Mouse (Mus musculus): Measurements from ENCODE around the gene Zbtb37. TPM values are rescaled to one million over a fixed set of nuclear protein-coding genes. Genes with fewer than 3 reads are reported as not detected.
A peak's percentile ranks its signal among the peaks of the same experiment; 100 is the strongest.

Zbtb37 gene
- polyA plus RNA-seq, 1 experiment = 0.75 TPM

- Histone ChIP-seq H3K36me3 (ENCODE audit: control insufficient read depth, insufficient read depth) (peaks cover 52% of the 10 kb centered on the region), H3ac (ENCODE audit: control insufficient read depth, insufficient read length, low read depth) (no peak overlapping the region), H3K27me3 (ENCODE audit: control insufficient read depth, insufficient read depth, insufficient read length) (no peaks in the 10 kb centered on the region), H3K4me3 (ENCODE audit: insufficient read depth, poor library complexity, severe bottlenecking) (no peak overlapping the region), H3K79me2 (ENCODE audit: control insufficient read depth, insufficient read depth) (peaks cover 31% of the 10 kb centered on the region), H3K79me3 (ENCODE audit: low read depth) (peaks cover 28% of the 10 kb centered on the region)
- TF ChIP-seq CTCF (IDR thresholded peaks at IDR 0.05; ENCODE audit: control insufficient read depth, insufficient read depth, insufficient read length) (no peak), MYOG (IDR thresholded peaks at IDR 0.05; ENCODE audit: control insufficient read depth, extremely low read depth, insufficient read length) (no peak), MAX (IDR thresholded peaks at IDR 0.05) (no peak), FOSL1 (IDR thresholded peaks at IDR 0.05; ENCODE audit: insufficient read depth, low read length, poor library complexity, severe bottlenecking) (no peak)
Measured at GRCm38 (mm10) chr1:161040426-161040770, 5.7 kb upstream of the Zbtb37 start.

- TF ChIP-seq FOSL1 (IDR thresholded peaks at IDR 0.05; ENCODE audit: insufficient read depth, low read length, poor library complexity, severe bottlenecking) = no peak
- TF ChIP-seq MYOG (IDR thresholded peaks at IDR 0.05; ENCODE audit: control insufficient read depth, extremely low read depth, insufficient read length) = no peak
- no peak for TF ChIP-seq CEBPB (IDR thresholded peaks at IDR 0.05; ENCODE audit: low read depth)
- no peak for TF ChIP-seq MYOD1 (IDR thresholded peaks at IDR 0.05; ENCODE audit: control insufficient read depth, insufficient read length, low read depth)
- peaks cover 36% of the 10 kb centered on the region for H3K79me2 ChIP-seq (ENCODE audit: control insufficient read depth, insufficient read depth)
- H3K4me3 ChIP-seq (ENCODE audit: insufficient read depth, poor library complexity, severe bottlenecking) = no peak overlapping the region
- H3K36me3 ChIP-seq (ENCODE audit: control insufficient read depth, insufficient read depth) = peaks cover 53% of the 10 kb centered on the region
- no peak overlapping the region for H3ac ChIP-seq (ENCODE audit: control insufficient read depth, insufficient read length, low read depth)
- H3K27me3 ChIP-seq (ENCODE audit: control insufficient read depth, insufficient read depth, insufficient read length) = no peaks in the 10 kb centered on the region
- peaks cover 33% of the 10 kb centered on the region for H3K79me3 ChIP-seq (ENCODE audit: low read depth)
Measured at GRCm38 (mm10) chr1:161039741-161040425, 5.2 kb upstream of the Zbtb37 start.

- Histone ChIP-seq H3K79me2 (ENCODE audit: control insufficient read depth, insufficient read depth) (peaks cover 38% of the 10 kb centered on the region), H3K36me3 (ENCODE audit: control insufficient read depth, insufficient read depth) (peaks cover 53% of the 10 kb centered on the region)
Measured at GRCm38 (mm10) chr1:161038968-161039721, 4.5 kb upstream of the Zbtb37 start.

DNA sequence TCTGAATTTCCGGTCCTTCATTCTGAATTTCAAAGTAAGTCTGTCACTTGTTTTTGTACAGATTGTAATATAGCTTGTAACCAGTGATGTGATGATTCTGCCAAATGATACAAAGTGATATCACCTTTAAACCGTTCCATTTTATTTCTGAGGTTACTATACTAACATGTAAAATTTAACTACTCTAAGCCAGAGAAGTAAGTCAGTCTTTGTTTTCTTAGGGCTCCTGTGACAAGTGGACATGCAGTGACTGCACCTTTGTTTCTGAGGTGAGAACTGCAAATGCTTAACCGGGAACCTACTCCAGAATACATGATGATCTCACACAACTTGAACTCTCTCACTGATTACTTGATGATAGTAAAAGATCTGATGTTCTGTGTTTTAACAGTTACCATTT is 3.4 kb upstream of the Zbtb37 start:
- Histone ChIP-seq H3K27me3 (ENCODE audit: control insufficient read depth, insufficient read depth, insufficient read length) (no peaks in the 10 kb centered on the region), H3K79me3 (ENCODE audit: low read depth) (peaks cover 33% of the 10 kb centered on the region), H3K36me3 (ENCODE audit: control insufficient read depth, insufficient read depth) (peaks cover 43% of the 10 kb centered on the region), H3K4me3 (ENCODE audit: insufficient read depth, poor library complexity, severe bottlenecking) (peak overlapping the region; percentile 92), H3ac (ENCODE audit: control insufficient read depth, insufficient read length, low read depth) (peak overlapping the region; percentile 27), H3K79me2 (ENCODE audit: control insufficient read depth, insufficient read depth) (peaks cover 49% of the 10 kb centered on the region)
- TF ChIP-seq MYOG (IDR thresholded peaks at IDR 0.05; ENCODE audit: control insufficient read depth, extremely low read depth, insufficient read length) (no peak), CEBPB (IDR thresholded peaks at IDR 0.05; ENCODE audit: low read depth) (no peak), USF1 (IDR thresholded peaks at IDR 0.05; ENCODE audit: low read depth) (no peak), CTCF (IDR thresholded peaks at IDR 0.05; ENCODE audit: control insufficient read depth, insufficient read depth, insufficient read length) (no peak), MYOD1 (IDR thresholded peaks at IDR 0.05; ENCODE audit: control insufficient read depth, insufficient read length, low read depth) (no peak), MAX (IDR thresholded peaks at IDR 0.05) (no peak), FOSL1 (IDR thresholded peaks at IDR 0.05; ENCODE audit: insufficient read depth, low read length, poor library complexity, severe bottlenecking) (no peak)

More at GRCm38 (mm10) chr1:161038968-161039721, 4.5 kb upstream of the Zbtb37 start:
- TF ChIP-seq USF1 (IDR thresholded peaks at IDR 0.05; ENCODE audit: low read depth) (no peak), CEBPB (IDR thresholded peaks at IDR 0.05; ENCODE audit: low read depth) (no peak), MYOD1 (IDR thresholded peaks at IDR 0.05; ENCODE audit: control insufficient read depth, insufficient read length, low read depth) (no peak), MAX (IDR thresholded peaks at IDR 0.05) (no peak), CTCF (IDR thresholded peaks at IDR 0.05; ENCODE audit: control insufficient read depth, insufficient read depth, insufficient read length) (no peak), FOSL1 (IDR thresholded peaks at IDR 0.05; ENCODE audit: insufficient read depth, low read length, poor library complexity, severe bottlenecking) (no peak), MYOG (IDR thresholded peaks at IDR 0.05; ENCODE audit: control insufficient read depth, extremely low read depth, insufficient read length) (no peak)
- peak overlapping the region; percentile 50 for H3ac ChIP-seq (ENCODE audit: control insufficient read depth, insufficient read length, low read depth)
- H3K4me3 ChIP-seq (ENCODE audit: insufficient read depth, poor library complexity, severe bottlenecking) = no peak overlapping the region
- H3K79me3 ChIP-seq (ENCODE audit: low read depth) = peaks cover 33% of the 10 kb centered on the region
- H3K27me3 ChIP-seq (ENCODE audit: control insufficient read depth, insufficient read depth, insufficient read length) = no peaks in the 10 kb centered on the region

GRCm38 (mm10) chr1:161037599-161037998 is 3.0 kb upstream of the Zbtb37 start:
- peaks cover 33% of the 10 kb centered on the region for H3K79me3 ChIP-seq (ENCODE audit: low read depth)
- peak overlapping the region; percentile 79 for H3ac ChIP-seq (ENCODE audit: control insufficient read depth, insufficient read length, low read depth)
- peak overlapping the region; percentile 92 for H3K4me3 ChIP-seq (ENCODE audit: insufficient read depth, poor library complexity, severe bottlenecking)
- H3K79me2 ChIP-seq (ENCODE audit: control insufficient read depth, insufficient read depth) = peaks cover 50% of the 10 kb centered on the region
- peaks cover 42% of the 10 kb centered on the region for H3K36me3 ChIP-seq (ENCODE audit: control insufficient read depth, insufficient read depth)
- no peak for TF ChIP-seq CEBPB (IDR thresholded peaks at IDR 0.05; ENCODE audit: low read depth)
- no peak for TF ChIP-seq CTCF (IDR thresholded peaks at IDR 0.05; ENCODE audit: control insufficient read depth, insufficient read depth, insufficient read length)
- no peak for TF ChIP-seq USF1 (IDR thresholded peaks at IDR 0.05; ENCODE audit: low read depth)
- no peak for TF ChIP-seq MYOD1 (IDR thresholded peaks at IDR 0.05; ENCODE audit: control insufficient read depth, insufficient read length, low read depth)
- no peak for TF ChIP-seq MYOG (IDR thresholded peaks at IDR 0.05; ENCODE audit: control insufficient read depth, extremely low read depth, insufficient read length)
- TF ChIP-seq FOSL1 (IDR thresholded peaks at IDR 0.05; ENCODE audit: insufficient read depth, low read length, poor library complexity, severe bottlenecking) = no peak
- no peak for TF ChIP-seq MAX (IDR thresholded peaks at IDR 0.05)
- H3K27me3 ChIP-seq (ENCODE audit: control insufficient read depth, insufficient read depth, insufficient read length) = no peaks in the 10 kb centered on the region

Data from C2C12 (cell line).